Mouse (Mus musculus) hematopoietic stem cell, adult 5-6 weeks (primary cell): ENCODE measurements at regions not wholly inside any gene's neighbourhood (a gene's known extent, or its start where the extent isn't known, plus 50 kb on each side); places are given as distances from the start of the nearest gene placed in this dataset.

Source experiments
- ATAC-seq, 2 experiments: fragments of 125-278 bp in 1 of 2; replicated peaks in 1 of 2; 2 replicates each; pipeline ENCODE4 v1.8.0; 2016 to 2017; ENCODE audit warnings: inconsistent platforms in 2 of 2, mild to moderate bottlenecking in 2 of 2, moderate number of reproducible peaks in 2 of 2, low read depth in 1 of 2, moderate TSS enrichment in 1 of 2; ENCODE audit not compliant: low FRiP score in 2 of 2, poor library complexity in 2 of 2, severe bottlenecking in 2 of 2, insufficient read depth in 1 of 2, low TSS enrichment in 1 of 2

DNA sequence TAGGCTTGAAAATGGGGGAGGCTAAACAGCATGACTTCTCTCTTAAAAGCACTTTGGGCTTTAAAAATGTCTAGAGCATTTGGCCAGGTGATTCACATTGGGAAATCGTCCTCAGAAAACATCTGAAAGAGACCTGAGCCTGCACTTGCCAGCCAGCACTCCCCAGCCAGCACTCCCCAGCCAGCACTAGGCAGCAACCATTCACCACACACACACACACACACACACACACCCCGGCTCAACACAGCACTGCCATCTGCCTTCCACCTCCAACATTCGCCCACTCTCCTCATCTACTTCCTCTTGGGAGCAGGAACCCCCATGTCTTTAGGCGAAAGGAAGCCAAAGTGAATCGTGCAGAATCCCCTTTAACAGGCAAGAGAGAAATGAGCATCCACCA, 85.4 kb downstream of the Atp23 start:
- peak; percentile 12 to 37; a peak in 1 of 4 replicates for ATAC-seq

DNA sequence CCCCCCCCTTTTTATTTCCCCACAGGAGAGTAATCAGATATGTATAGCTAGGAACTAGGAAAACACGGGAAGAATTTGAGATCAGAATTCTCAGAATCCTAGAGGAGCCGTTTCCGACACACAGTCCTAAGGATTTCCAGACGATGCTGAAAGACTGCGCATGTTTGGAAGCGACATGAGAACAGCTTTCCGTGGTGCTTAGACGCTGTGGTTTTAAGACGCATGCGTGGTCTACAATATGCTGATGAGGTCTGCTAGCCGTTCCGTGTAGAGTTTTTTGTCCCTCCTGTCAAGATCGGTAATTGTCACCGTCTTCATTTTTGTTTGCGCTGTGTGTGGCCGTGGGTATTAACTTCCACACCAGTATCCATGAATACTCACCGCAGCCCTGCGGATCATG, 86.2 kb downstream of the Atp23 start:
- ATAC-seq, result no peak

DNA sequence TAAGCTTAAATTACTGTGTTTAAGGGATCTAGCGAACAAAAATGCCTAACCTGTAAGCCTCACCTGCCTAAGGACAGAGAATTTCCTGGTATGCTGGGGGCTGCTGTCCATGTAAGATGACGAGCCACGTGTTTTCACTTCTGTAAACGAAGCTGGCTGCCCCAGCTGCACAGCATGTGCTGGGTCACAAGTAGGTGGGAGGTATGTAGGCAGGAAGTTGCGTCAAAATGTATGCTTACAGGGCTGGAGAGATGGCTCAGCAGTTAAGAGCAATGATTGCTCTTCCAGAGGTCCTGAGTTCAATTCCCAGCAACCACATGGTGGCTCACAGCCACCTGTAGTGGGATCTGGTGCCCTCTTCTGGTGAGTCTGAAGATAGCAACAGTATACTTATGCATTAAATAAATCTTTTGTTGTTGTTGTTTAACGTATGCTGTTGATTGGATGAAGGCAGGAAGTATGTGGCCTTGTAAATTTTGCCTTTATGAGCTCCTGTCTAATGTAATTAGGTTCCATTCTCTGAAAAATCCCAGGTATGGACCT, 88.0 kb downstream of the Atp23 start:
- ATAC-seq, result no peak

GRCm38 (mm10) chr10:126812243-126812755, 88.9 kb downstream of the Atp23 start:
- ATAC-seq, result no peak

DNA sequence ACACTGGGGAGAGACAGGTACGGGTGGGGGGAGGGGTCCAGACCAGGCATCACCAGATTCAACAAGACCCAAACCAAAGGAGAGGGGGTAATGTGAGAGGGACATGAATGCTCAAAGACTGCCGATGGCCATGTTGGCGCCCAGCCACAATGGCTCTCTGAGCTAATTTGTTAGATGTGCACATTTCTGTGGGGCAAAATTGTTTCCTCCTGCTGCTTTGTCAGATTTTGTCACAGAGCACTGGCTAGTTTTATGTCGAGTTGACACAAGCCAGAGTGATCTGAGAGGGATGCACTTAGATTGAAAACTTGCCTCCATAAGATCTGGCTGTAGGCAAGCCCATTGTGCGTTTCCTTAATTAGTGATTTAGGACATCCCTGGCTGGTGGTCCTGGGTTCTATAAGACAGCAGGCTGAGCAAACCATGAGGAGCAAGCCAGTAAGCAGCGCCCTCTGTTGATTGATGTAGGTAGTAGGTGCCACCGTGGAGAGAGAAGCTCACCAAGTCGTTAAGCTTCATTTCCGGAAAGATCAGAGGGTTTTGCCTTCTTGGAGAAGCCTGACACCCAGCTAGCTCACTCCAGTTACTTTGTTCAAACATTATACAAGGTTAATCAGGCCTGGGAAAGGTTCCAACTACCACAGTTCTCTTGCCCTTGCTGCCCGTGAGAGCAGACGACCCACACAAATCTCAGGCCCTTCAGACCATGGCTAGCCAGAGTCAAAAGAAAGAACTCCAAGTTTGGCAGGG, 90.6 kb downstream of the Atp23 start:
- ATAC-seq, result no peak

GRCm38 (mm10) chr10:126809587-126809986, 91.6 kb downstream of the Atp23 start:
- ATAC-seq, result peak in 1 of 2 experiments; percentile 42; a peak in 1 of 4 replicates

- ATAC-seq, result no peak
Observed at GRCm38 (mm10) chr10:126806881-126807280, 94.3 kb downstream of the Atp23 start.

DNA sequence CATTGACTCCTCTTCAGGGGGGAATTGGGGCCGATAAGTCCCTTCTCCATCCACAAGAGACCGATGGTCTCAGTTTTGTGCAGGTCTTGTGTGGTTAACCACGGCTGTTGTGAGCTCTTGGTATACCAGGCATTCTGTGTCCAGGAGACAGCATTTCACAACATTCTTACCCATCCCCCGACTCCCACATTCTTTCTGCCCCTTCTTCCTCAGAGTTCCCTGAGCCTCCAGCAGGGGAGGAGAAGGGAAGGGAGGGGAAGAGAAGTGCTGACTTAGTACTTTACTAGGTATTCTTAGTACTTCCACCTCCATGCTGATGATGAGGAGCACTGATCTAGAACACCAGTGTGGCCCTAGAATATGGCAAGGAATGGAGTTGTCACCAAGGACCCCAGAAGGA, 98.4 kb downstream of the Atp23 start:
- ATAC-seq, result no peak

GRCm38 (mm10) chr10:126799393-126799792, 101.8 kb downstream of the Atp23 start:
- no peak for ATAC-seq

- no peak for ATAC-seq
Observed at GRCm38 (mm10) chr10:126793136-126793535, 108.0 kb downstream of the Atp23 start.

- ATAC-seq, result no peak
Observed at GRCm38 (mm10) chr10:126792371-126792835, 108.8 kb downstream of the Atp23 start.

DNA sequence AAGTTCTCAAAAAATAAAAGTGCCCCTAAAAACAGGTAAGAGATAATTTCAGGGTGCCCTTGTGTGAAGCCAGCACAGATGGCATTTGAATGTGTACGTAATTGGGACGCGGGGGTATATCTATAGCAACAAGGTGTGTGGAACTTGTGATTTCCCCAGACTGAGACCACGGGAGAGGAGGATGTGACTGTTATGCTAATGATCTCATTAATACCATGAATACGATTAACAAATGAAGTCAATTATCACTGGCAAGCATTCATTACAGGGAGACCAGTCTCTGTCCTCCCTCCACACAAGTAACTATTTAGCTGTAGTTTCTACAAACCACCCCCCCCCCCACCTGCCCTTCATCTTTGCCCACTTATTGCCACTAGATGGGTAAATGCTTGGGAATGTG, 112.9 kb downstream of the Atp23 start:
- ATAC-seq, result no peak

DNA sequence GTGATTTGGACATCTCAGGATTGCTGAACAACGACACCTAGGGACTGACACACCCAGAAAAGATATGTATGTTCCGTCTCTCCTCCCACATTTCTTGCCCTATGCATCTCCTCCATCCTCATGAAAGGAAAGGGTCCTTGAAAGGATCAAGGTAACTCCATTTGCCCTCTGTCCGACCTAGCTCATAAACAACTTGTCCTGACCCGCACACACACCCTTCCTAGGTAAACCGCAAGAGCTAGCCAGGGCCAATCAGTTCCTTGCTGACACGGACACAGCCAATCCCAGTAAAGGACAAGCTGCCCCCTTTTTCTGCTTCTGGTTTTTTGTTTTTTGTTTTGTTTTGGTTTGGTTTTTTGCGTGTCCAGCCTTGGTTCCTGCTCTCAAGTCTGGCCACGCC, 118.0 kb downstream of the Atp23 start:
- no peak for ATAC-seq

GRCm38 (mm10) chr10:126776603-126777002, 124.6 kb downstream of the Atp23 start:
- no peak for ATAC-seq

DNA sequence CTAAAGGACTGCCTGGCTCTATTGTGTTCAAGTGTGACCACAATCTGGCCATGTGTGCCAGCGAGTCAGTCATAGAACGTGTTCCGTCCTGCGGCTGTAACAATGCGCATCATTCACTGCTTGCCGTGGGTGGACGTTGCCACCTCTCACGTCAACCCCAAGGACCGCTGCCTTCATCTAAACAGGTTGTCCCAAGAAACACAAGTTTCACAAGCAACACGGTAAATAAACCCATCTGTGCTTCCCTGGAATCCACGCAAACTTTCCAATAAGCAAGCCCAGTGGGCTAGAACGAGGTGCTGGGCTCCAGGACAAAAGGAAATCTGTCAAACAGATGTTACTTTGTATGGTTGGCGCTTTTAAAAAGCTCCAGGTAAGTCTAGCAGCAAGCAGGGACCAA, 125.2 kb downstream of the Atp23 start:
- no peak for ATAC-seq

DNA sequence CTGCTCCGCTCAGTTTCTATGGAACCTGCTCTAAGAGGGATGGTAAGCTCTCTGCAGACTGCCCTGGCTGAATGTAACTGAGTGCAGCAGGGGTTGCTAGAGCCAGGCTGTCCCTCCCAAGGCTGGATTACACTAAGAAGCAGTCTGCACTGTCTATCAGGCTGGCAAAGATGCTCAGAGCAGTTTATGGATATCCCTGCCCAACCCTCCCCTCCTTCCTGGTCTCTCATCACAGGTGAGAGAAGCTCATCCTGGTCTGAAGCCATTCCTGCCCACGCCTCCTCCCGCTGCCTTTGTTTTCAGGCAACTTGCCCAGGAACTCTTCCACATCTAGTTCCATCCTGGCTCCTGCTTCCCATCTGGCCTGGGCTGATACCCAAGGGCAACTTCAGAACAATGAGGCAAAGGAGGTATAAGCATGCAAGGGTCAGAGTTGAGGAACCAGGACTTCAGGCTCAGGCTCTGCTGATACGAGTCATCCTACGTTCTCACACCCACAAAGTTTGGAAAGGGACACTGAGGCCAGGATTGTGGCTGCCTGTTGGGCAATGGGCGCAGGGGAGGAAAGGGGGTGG, 130.6 kb downstream of the Atp23 start:
- no peak for ATAC-seq

DNA sequence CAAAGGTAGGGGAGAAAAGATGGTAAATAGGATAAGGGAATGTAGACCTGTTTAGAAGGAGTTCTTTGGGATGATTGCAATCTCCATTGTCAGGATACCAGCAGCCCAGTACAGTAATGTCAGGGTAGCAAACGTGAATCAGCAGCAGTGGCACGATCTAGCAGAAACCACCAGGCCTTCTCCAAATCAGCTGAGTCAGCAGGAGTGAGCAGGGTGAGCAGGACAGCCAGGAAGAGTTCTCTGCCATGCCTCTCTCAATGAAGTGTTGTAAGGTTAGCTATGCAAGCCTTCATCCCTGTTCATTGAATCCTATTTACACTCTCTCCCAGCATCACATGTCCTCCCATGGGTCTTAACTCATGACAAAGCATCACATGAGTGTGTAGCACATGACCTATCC, 135.5 kb downstream of the Atp23 start:
- ATAC-seq, result no peak

DNA sequence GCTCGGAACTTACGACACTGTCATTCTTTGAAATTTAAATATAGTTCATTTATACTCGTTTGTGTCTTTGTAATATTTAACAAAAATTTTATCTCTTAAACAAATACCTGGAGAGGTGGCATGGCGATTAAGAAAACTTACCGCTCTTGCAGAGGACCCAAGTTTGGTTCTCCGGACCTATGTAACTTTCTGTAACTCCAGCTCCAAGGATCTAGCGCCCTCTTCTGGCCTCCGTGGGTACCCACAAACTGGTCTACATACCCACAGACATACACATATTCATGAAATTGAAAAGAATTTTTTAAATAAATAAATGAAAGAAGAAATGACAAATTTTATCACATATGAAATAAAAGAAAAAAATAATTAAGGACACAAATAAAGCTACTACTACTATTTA, 136.4 kb downstream of the Atp23 start:
- ATAC-seq, result no peak
